Mouse (Mus musculus) liver, adult 2 months (tissue): ENCODE results near the gene Mapkapk2.

Source experiments
- CTCF ChIP-seq: fragments of 200-500 bp; IDR thresholded peaks from 2 replicates; pipeline ENCODE4 v1.5.1; 2011; ENCODE audit warnings: low read depth, low read length, control low read depth
- POLR2A ChIP-seq: fragments of 200-500 bp; IDR thresholded peaks from 2 replicates; pipeline ENCODE4 v1.6.1; 2011; ENCODE audit warnings: low read length, control low read depth; ENCODE audit not compliant: insufficient read depth; ENCODE audit errors: extremely low read depth

DNA sequence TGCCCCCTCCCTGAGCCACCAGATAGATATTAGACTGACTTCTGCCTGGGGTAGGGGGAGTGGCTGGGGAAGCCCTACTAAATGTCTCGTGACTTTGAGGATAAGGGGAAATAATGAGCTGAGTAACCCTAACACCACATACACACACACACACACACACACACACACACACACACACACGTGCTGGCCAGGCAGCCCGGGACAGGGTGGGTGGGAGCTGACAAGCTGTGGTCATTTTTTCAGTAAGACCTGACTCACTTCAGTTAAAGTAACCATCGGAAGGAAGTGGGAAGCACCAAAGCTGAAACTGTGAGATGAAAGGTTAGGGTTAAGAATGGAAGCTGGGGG is 71.8 kb downstream of the Mapkapk2 start:
- TF ChIP-seq POLR2A = no peak
- TF ChIP-seq CTCF = no peak
